Mouse (Mus musculus): ENCODE data around the gene Mat2b. TPM values are rescaled to one million over a fixed set of nuclear protein-coding genes. Genes with fewer than 3 reads are reported as not detected.
"Not testable (repeated sequence)": the region's sequence is repeated elsewhere in the genome, so short reads cannot be mapped to it uniquely, and the experiment has no call there.

Gene Mat2b
- 10 to 100 TPM; 95.1 to 96.9 TPM for total RNA-seq (2021)

DNA sequence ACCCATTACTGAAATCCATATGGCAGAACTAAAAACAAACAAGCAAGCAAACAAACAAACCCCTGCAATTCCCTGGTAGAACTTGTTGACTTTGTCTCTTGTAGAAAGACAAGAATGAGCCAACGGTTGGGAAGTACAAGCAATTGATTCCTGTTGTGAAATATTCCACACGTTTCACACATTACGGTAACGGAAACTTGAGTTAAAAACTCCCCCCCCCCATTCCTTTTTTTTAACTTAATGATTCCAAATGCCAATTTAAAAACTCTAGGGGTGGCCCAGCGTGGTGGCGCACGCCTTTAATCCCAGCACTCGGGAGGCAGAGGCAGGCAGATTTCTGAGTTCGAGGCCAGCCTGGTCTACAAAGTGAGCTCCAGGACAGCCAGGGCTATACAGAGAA lies at the start of gene Mat2b:
Gene Mat2b (minus strand): TSS at position 101 of the 400 bp plus-strand sequence.
- no peak for DNase-seq
- intact Hi-C loops (cut with DNase I): loop anchor here (2.0 kb wide), 1 partner anchor 60 kb away; the partner anchor contains the start of gene Ccng1

DNA sequence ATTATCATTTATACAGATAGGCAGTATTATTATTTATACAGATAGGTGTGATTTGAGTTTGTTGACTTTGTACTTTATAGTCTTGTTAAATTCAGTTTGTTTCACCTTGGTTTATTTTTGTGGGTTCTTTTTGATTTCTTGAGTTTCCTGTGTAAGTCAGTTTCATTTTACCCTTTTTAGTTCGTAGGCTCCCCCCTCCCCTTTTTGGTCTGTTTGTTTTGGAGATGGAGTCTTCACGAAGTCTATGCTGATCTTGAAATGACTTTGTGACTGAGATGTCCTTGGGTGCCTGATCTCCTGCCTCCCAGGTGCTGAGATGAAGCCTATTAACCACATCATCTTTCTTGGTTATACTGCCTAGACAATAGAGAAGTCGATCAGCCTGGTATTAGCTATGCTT lies 49.3 kb upstream of the Mat2b start:
- intact Hi-C loops (cut with DNase I): no loop called here
- no peak for DNase-seq

DNA sequence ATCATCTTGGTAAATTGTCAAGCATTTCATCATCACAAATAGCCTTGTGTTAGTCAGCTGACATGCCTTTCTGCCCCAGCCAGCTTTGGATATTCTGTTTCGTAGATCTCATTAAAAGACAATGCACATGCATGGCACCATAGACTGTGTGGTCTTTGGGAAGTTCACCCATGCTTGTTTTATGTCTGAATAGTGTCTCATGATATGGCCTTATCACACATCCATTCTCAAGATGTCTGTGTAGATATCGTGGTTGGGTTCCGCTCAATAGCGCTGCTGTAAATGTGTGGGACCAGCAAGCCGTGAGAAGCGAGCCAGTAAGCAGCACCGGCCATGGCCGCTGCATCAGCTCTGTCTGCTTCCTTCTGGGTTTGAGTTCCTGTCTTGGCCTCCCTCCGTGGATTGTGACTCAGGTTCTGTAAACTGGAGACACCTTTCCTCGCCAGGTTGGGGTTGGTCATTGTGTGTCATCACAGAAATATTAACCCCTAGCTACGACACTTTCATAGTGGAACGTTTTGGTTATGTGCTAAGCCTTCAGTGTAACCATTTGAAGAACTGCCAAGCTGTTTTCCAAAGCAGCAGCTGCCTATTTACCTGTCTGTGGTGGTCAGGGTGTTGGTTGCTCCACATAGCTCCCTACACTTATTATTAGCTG lies 46.7 kb upstream of the Mat2b start:
- DNase-seq: no peak
- intact Hi-C loops (cut with DNase I): no loop called here

DNA sequence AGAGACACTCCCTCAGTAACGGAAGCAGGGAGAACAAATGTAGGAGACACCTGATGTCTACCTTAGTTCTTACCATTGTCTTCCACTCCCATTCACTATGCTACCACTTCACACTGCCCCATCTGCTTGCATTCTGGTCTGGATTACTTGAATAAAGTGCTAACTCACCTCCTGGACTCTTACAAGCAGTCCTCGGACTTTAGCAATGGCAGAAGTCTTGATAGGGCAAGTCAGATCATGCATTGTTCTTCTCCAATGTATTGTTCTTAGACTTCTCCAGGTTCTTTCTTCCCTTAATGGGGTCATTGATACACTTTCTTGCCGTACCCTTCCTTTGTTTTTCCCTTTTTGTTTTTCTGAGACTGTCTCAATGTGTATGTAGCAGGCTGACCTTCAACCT lies 42.4 kb upstream of the Mat2b start:
- intact Hi-C loops (cut with DNase I): no loop called here
- no peak for DNase-seq

DNA sequence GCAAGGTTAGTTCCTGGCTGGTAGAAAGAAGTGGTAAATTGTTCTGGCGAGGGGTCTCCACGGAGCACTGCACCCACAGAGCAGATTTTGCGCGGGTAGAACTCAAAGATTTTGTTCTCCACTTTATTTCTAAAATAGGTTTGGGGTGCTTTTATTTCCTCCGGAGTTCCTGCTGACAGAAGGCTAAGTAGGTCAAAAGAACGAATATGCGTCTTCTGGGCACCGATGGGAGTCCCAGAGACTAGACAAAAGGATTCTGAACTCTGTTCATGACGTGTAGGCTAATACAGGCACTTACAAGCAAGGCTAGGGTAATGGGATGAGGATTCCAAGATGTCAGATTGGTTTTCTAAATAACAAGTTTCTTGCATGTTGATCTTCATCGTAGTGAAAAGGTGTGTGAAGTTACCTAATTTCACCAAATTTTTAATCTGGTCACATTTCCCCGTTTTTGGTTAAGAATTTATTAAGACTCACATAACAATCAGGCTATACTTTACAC lies 39.3 kb upstream of the Mat2b start:
- no peak for DNase-seq
- intact Hi-C loops (cut with DNase I): loop anchor here (5.0 kb wide), 1 partner anchor 42 kb away; no protein-coding TSS in a partner anchor

DNA sequence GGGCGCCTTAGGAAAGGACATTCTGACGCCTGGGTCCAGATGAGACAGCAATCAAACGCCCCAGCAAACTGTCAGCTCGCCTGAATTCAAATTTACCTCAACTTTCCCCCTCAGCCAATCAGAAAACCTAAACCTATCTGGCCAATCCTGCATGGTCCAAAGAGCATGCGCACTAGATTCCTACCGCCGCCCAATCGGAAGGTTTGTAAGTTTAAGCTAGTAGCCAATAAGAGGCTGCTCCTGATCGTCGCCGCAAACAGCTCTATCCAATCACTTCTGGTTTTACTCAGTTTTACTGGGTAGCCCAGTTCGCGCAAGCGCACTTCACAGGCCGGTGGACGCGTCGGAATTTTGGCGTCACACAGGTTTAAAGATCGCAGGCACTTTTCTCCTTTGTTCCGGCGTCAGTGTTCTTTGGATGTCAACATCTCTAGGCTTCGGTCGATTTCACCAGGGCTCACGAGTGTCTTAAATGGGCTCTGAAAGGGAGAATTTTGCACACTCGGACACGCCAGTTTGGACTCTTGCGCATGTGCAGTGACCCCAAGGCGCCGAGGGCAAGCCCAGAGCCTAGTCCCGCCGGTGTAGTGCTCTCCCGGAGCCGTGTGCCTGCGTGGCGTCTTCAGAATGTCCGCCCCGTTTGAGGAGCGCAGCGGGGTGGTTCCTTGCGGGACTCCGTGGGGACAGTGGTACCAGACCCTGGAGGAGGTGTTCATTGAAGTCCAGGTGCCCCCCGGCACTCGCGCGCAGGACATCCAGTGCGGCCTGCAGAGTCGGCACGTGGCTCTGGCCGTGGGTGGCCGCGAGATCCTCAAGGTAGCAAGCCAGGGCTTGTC lies 38.6 kb upstream of the Mat2b start, which contains the start of the genes Hmmr and Nudcd2:
Gene Hmmr (minus strand): TSS at position 84 of the 836 bp plus-strand sequence.
Gene Nudcd2 (plus strand): TSS at position 329 of the 836 bp plus-strand sequence.
- intact Hi-C loops (cut with DNase I): loop anchor here (5.0 kb wide), 1 partner anchor 41 kb away; no protein-coding TSS in a partner anchor

DNA sequence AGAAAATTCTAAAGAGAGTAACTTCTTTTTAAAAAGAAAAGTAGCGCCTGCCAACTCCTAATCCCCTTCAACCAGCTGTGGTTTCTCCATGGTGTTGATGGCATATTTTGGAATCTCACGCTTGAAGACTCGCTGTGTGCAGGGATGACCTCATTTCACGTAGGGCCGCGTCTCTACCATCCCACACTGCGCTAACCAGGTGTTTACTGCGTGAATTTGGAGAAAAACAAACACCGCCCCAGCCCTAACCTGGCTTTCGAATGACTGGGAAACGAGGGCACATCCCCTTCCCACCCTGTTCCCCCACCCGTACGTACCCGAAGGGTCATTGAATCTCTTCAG lies 38.0 kb upstream of the Mat2b start:
- DNase-seq: no peak
- intact Hi-C loops (cut with DNase I): loop anchor here (5.0 kb wide), 1 partner anchor 41 kb away; no protein-coding TSS in a partner anchor

More for the DNA sequence above, 38.6 kb upstream of the Mat2b start, which contains the start of the genes Hmmr and Nudcd2:
- DNase-seq: peak; percentile 92 to 96

DNA sequence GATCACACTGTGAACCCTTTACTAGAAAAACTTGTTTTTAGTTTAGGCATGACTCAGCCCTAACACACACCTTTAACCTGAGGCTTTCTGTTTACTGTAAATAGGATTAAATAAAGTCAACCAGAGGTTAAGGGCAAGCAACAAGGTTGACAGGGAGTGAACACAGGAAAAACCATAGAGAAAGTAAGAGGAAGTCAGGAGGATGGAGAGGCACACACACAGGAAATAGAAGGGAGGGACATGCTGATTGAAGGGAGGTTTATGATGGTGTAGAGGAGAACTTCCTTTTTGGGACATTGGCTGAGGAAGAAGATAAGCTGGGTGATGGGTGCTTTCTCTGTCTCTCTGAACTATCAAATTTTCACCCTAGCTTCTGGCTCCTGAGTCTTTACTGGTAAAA lies 23.3 kb upstream of the Mat2b start:
- intact Hi-C loops (cut with DNase I): no loop called here

DNA sequence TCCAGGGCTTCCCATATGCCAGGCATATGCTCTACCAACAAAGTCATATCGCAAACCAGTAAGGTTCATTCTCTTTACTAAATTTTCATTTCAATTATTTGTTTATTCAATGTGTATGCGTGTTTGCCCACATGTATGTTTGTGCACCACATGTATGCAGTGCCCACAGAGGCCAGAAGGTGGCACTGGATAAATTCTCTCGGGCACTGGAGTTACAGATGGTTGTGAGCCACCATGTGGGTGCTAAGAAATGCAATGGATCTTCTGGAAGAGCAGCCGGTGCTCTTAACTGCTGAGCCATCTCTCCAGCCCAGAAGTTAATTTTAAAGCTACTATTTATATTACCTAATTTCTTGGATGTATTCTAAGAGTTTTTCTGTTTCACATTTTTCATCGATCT lies 20.5 kb upstream of the Mat2b start:
- no peak for DNase-seq
- intact Hi-C loops (cut with DNase I): no loop called here

More for the DNA sequence above, 23.3 kb upstream of the Mat2b start:
- DNase-seq: no peak

DNA sequence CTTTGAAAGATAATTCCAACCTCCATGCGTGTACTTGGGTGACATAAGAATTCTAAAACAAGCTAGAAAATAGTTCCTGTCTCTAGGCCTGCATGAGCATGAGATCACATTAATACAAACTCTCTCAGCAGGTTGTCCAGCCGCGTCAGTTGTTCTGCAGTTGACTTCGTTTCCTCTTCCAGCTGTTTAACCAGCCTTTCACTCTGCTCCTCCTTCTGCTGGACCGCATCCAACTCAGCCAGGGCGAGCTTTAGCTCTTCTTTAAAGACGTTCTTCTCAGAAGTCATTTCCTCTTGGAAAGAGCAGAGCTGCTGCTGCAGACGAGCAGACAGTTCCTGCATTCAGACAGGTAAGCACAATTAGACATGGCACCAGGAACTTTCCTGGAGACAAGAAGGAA lies 18.9 kb upstream of the Mat2b start:
- intact Hi-C loops (cut with DNase I): no loop called here
- DNase-seq: peak in 1 of 2 experiments; percentile 23

DNA sequence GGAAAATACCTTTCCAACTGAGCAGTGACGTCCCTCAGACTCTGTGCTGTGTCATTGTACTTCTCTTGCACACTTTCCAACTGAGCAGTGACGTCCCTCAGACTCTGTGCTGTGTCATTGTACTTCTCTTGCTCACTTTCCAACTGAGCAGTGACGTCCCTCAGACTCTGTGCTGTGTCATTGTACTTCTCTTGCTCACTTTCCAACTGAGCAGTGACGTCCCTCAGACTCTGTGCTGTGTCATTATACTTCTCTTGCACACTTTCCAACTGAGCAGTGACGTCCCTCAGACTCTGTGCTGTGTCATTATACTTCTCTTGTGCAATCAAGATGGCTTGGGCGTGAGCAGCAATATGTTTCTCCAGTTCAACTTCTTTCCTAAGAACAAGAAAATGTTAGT lies 14.9 kb upstream of the Mat2b start:
- intact Hi-C loops (cut with DNase I); DNase-seq: not testable (repeated sequence)

DNA sequence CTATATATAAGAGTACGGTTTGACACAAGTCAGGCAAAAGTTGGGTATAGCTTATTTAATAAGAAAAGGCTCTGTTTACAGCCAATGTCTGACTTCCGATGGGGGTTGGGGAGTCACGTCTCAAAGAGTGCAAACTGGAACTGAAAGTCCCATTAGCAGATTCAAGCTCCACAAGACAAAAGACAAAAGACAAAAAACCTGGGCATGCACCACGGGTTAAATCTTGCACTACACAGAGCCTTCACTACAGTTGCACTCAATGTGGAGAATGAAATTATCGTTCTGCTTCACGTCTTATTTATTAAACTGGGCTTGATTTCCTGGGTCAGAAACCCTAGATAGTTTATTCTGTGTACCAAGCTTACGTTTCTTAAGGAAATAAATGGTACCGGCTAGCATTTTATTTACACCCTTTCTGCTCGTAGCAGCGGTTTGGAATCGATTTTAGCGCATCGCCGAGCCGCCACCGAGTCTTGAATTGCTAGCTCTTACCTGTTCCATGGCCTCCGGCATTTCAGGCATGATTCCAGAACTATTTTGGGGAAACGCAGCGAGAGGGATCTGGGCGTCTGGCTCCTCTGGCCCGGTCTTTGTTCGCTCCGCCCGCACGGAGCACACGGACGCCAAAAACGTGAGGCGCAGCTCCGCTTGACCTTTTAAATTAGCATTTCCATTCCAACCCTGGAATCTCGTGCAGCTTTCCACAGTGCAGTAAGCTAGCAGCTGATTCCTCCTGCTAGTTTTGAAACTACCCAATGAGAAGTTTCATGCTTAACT lies 504 bp downstream of the Mat2b start:
- peak; percentile 85 to 86 for DNase-seq
- intact Hi-C loops (cut with DNase I): loop anchor here (2.0 to 5.0 kb wide), 2 partner anchors 38 to 60 kb away; partner anchors contain the start of genes Ccng1, Hmmr and Nudcd2

DNA sequence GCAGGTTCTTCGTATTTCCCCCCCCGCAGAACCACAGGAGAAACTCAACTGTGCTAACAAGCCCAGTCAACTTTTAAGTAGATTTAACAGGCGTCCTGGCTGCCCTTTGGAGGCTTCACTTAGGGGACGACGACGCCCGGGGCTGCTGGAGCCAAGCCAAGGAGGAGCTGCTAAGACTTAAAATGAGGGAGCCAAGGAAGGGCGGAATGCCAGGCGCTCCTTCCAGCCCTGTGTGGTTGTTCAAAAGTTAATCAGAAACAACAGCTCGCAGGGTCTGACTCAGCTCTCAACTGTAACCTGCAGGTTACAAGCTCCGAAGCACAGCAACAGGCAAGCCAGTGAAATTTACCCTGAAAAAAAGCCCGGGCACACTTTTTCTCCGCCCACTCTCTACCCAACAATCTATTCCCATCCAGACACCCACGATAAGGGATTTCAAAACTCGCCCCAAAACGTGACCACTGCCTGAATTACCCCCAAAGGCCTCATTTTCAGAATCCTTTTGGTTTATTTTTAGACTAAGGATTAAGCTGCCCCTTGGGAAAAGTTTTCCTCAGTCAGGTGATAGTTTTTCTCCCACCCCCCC lies 1.5 kb downstream of the Mat2b start:
- DNase-seq: peak; percentile 67 to 75

DNA sequence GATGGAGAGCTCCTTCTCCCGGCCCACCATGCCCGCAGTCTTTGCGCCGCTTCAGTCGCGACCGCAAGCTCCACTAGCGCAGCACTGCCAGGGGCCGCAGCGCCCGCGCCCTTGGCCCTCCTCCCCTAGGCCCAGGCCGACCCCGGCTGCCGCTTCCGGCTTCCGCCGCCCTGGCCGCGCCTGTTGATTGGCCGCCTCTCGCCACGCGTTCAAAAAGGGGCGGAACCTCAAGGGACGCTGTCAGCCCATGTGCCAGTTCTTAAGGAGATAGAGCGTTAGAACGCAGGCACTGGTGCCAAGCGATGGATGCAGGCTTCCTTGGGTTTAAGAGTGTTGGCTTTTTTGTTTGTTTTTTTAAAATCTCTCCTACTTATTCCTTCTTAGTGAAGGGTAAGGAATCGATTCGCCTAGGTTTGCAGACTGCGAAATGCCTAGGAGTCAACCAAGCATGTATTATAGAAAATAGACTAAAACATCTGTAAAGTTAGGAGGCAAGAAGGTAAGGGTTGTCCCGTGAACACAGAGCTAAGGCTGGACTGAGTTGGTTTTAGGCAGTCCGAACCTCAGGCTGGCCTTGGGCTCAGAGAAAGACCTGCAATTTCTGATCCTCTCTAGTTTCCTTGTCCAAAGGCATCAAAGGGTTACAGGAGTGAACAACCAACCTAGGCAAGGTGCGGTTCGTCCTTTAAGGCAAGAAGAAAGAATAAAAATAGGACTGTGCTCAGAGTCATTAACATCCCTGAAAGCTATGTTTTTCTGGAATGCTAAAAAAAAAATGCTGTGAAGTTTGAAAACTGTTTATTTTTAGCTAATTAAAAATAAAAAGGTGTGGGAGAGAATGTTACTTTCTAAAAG lies 2.3 kb downstream of the Mat2b start:
- DNase-seq: peak; percentile 96 to 97
- intact Hi-C loops (cut with DNase I): loop anchor here (5.0 kb wide), 1 partner anchor 40 kb away; the partner anchor contains the start of genes Hmmr and Nudcd2

More for the DNA sequence above, 1.5 kb downstream of the Mat2b start:
- intact Hi-C loops (cut with DNase I): loop anchor here (5.0 kb wide), 1 partner anchor 39 kb away; the partner anchor contains the start of genes Hmmr and Nudcd2

DNA sequence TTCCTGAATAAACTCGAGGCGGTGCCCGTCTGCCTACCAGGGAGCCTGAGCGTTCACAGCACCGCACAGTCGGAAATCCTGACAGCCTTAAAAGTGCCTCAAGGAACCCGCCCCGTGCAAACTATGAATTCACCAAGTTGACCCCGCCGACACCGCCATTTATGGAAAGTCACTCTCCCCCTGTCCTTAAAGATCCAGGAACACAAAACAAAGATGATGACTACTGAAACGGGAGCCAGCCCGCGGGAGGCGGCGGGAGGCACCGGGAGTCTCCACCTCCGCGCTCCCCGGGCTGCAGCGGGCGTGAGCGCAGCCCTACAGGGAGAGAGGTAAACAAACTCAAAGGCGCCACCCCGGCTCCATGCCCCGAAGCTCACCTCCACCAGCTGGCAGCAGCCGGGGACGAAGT lies 2.9 kb downstream of the Mat2b start:
- intact Hi-C loops (cut with DNase I): loop anchor here (5.0 kb wide), 1 partner anchor 40 kb away; the partner anchor contains the start of genes Hmmr and Nudcd2
- no peak for DNase-seq

DNA sequence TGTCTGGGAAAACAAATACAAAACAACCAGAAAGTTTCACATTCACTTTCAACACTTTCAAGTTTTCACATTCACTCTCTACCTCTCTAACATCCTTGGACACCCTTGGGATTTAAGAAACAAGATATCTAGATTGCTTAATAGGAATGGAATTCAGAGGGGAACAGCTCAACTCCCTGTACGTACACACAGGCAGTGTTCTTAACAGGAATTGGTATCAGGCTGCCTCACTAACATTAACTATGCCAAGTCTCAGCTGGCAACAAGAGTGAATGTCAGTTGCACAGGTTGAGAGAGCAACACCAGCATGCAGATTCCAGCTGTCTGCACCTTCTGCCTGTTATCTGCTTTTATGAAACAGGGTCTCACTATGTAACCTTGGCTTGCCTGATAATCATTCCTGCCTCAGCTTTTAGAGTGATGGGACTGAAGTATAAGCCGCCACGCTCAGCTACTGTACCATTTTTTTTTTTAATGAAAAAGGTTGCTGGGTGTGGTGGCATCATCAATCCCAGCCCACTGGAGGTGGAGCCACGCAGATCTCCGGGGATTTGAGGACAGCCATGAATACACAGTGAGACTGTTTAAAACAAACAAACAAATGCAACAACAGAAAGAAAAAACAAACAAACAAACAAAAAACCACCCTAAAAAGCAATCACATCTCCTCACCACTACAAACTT lies 4.4 kb downstream of the Mat2b start:
- intact Hi-C loops (cut with DNase I): loop anchor here (5.0 kb wide), 1 partner anchor 42 kb away; the partner anchor contains the start of genes Hmmr and Nudcd2
- DNase-seq: peak; percentile 49 to 54

DNA sequence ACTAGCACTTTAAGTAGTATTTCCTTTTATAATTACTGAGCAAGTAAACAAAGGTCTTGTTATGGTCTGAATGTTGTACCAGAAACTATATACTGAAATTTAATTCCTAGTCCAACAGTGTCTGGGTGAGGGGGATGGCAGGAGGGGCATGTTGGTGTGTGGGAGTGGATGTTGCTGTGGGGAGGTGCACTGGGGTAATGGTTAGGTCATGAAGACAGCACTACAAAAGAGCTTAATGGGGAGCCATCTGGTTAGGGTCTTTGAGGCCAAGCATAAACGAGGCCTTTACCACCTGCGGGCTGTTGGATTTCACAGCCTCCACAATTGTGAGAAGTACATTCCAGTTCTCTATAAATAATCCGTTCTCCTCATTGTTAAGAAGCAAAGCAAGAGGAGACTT lies 11.7 kb downstream of the Mat2b start:
- no peak for DNase-seq
- intact Hi-C loops (cut with DNase I): no loop called here

DNA sequence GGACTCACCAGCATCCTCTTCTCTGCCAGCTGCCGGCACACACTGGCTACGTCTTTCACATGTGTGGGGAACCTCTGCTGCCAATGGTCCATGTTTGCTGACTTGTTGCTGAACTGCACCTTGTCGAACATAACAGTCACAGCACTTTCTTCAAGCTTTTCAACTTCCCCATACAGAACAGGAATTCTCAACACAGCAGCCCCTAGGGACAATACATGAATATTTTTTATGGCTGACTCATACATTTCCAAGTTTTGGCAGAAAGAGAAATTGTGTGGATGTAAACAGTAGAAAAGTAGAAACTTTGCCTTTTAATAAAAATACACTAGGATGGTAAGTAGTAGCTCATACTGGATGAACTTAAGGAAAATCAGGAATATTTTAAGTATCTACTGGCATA lies 12.5 kb downstream of the Mat2b start:
- intact Hi-C loops (cut with DNase I): no loop called here
- no peak for DNase-seq

Measured in heart, postnatal 10 days (tissue).